Comparison of ENCODE assay signal across 27 mouse cellular contexts in genomic region chr7:46220591-46221129, GRCm38 (mm10). TPM values are rescaled to one million over a fixed set of nuclear protein-coding genes. Genes with fewer than 3 reads are reported as not detected.
"Had no signal": no experiment of that assay in that cellular context is flagged by ENCODE, and none has a peak within 500 bp of the region (broad histone marks: within the 10 kb centered on the region; RNA-seq: fewer than 3 reads in every experiment).

No protein-coding gene starts in this region.

- H3K9me3 ChIP-seq: limb, embryonic 10.5 days; limb, embryonic 13.5 days; liver, embryonic 12.5 days; liver, embryonic 15.5 days; lung, embryonic 15.5 days; megakaryocyte, embryonic 14.5 days; midbrain, embryonic 15.5 days; neural tube, embryonic 13.5 days had no signal

- H3K4me2 ChIP-seq: limb, embryonic 13.5 days; liver, embryonic 12.5 days; liver, embryonic 15.5 days; lung, embryonic 15.5 days; midbrain, embryonic 11.5 days; midbrain, embryonic 15.5 days; neural tube, embryonic 13.5 days had no signal

- DNase-seq: kidney, adult 11 months; kidney, adult 9 months; kidney, postnatal 14 days; kidney, postnatal 4 days; liver; lung, adult 18-20 months; lung, postnatal 10 days; lung, postnatal 36 days; retina, postnatal 1 day; right cerebral cortex, postnatal 25 days; spleen, adult 18-20 months; thymus, adult 18-20 months; thymus, postnatal 36 days had no signal

- ATAC-seq: liver, embryonic 12.5 days; midbrain, embryonic 15.5 days had no signal

- H3K4me1 ChIP-seq: limb, embryonic 13.5 days; liver, embryonic 15.5 days; lung, embryonic 15.5 days; neural tube, embryonic 13.5 days had no signal

- H3K4me3 ChIP-seq: limb, embryonic 10.5 days; limb, embryonic 13.5 days; liver, embryonic 12.5 days; liver, embryonic 15.5 days; lung, embryonic 15.5 days; midbrain, embryonic 15.5 days; myocyte; neural tube, embryonic 13.5 days had no signal

- H3K27ac ChIP-seq: limb, embryonic 10.5 days; limb, embryonic 13.5 days; liver, embryonic 12.5 days; liver, embryonic 15.5 days; lung, embryonic 15.5 days; midbrain, embryonic 15.5 days; neural tube, embryonic 13.5 days had no signal

- H3K36me3 ChIP-seq: limb, embryonic 10.5 days; limb, embryonic 13.5 days; liver, embryonic 12.5 days; liver, embryonic 15.5 days; lung, embryonic 15.5 days; midbrain, embryonic 15.5 days; neural tube, embryonic 13.5 days had no signal

- H3K9ac ChIP-seq: limb, embryonic 13.5 days; liver, embryonic 12.5 days; liver, embryonic 15.5 days; lung, embryonic 15.5 days; midbrain, embryonic 15.5 days; neural tube, embryonic 13.5 days had no signal

- H3K27me3 ChIP-seq: liver, embryonic 15.5 days; midbrain, embryonic 15.5 days; neural tube, embryonic 13.5 days had no signal

RNA-seq across cellular contexts. Expression of gene Ush1c, which starts 17.6 kb away (rescaled TPM):
- total RNA-seq: layer of hippocampus, postnatal 14 days; left cerebral cortex, postnatal 25 days had no signal
- polyA plus RNA-seq: myocyte; urinary bladder, adult 2 months had no signal

RNA-seq across cellular contexts. Expression of gene Otog, which starts 20.1 kb away (rescaled TPM):
- total RNA-seq: neutrophil, adult 5-6 weeks had no signal
- polyA plus RNA-seq: liver, embryonic 12.5 days; liver, embryonic 15.5 days; lung, embryonic 15.5 days; midbrain, embryonic 11.5 days; midbrain, embryonic 15.5 days; neural tube, embryonic 13.5 days; urinary bladder, adult 2 months had no signal
